8 mouse cellular contexts compared by ENCODE assay signal in genomic region chr1:100180050-100180449, GRCm38 (mm10).
DNase-seq lines count a peak whose midpoint lies in the region; ATAC-seq and TF ChIP-seq lines count a peak whose summit lies in the region.

No protein-coding gene starts in this region.

- no peak overlapping the region for H3K27ac ChIP-seq in kidney, embryonic 14.5 days (ENCODE audit: low read depth, low read length)
- no peak overlapping the region for H3K27ac ChIP-seq in ES-E14 (ENCODE audit: insufficient read depth, low read depth, low read length, poor library complexity, severe bottlenecking)
- no peak overlapping the region for H3K27ac ChIP-seq in liver, adult 2 months (replicated peaks; ENCODE audit: insufficient read depth, low read depth, low read length)
- no peak overlapping the region for H3K27ac ChIP-seq in neural tube, embryonic 15.5 days (replicated peaks)

- no peaks in the 10 kb centered on the region for H3K36me3 ChIP-seq in kidney, embryonic 14.5 days (ENCODE audit: control insufficient read depth, insufficient read depth, low read length)
- no peaks in the 10 kb centered on the region for H3K36me3 ChIP-seq in ES-E14 (ENCODE audit: control insufficient read depth, insufficient read depth, low read length, poor library complexity, severe bottlenecking)
- no peaks in the 10 kb centered on the region for H3K36me3 ChIP-seq in liver, adult 2 months (ENCODE audit: control insufficient read depth, insufficient read depth, low read length)
- no peaks in the 10 kb centered on the region for H3K36me3 ChIP-seq in neural tube, embryonic 15.5 days

- TF ChIP-seq POLR2A in liver, adult 2 months (IDR thresholded peaks at IDR 0.05; ENCODE audit: extremely low read depth, insufficient read depth, low read length), result no peak

- no peak overlapping the region for H3K4me3 ChIP-seq in kidney, embryonic 14.5 days (ENCODE audit: low read length)
- H3K4me3 ChIP-seq in ES-E14 (ENCODE audit: insufficient read depth in 1 of 2, low read depth in 1 of 2, low read length in 2 of 2, poor library complexity in 1 of 2, severe bottlenecking in 1 of 2), result no peak overlapping the region
- no peak overlapping the region for H3K4me3 ChIP-seq in liver, adult 2 months (ENCODE audit: insufficient read depth, low read depth, low read length)
- no peak overlapping the region for H3K4me3 ChIP-seq in neural tube, embryonic 15.5 days (replicated peaks)

- H3K9ac ChIP-seq in kidney, embryonic 14.5 days (ENCODE audit: low read depth, low read length), result no peak overlapping the region
- no peak overlapping the region for H3K9ac ChIP-seq in ES-E14 (ENCODE audit: insufficient read depth, low read depth, low read length, poor library complexity, severe bottlenecking)
- H3K9ac ChIP-seq in liver, adult 2 months (ENCODE audit: low read depth, low read length), result no peak overlapping the region
- no peak overlapping the region for H3K9ac ChIP-seq in neural tube, embryonic 15.5 days (replicated peaks)

- H3K27me3 ChIP-seq in kidney, embryonic 14.5 days (ENCODE audit: control insufficient read depth, insufficient read depth, low read length), result no peaks in the 10 kb centered on the region
- no peaks in the 10 kb centered on the region for H3K27me3 ChIP-seq in liver, adult 2 months (ENCODE audit: control insufficient read depth, insufficient read depth, low read length)
- H3K27me3 ChIP-seq in neural tube, embryonic 15.5 days (replicated peaks), result no peaks in the 10 kb centered on the region

- 92% methylated on average over 5 of the region's 5 CpGs for WGBS in kidney, embryonic 14.5 days
- 82% methylated on average over 5 of the region's 5 CpGs for WGBS in liver, adult 2 months
- WGBS in neural tube, embryonic 15.5 days, result 87% methylated on average over 5 of the region's 5 CpGs

- H3K4me1 ChIP-seq in kidney, embryonic 14.5 days (ENCODE audit: control insufficient read depth, insufficient read depth, low read length), result no peaks in the 10 kb centered on the region
- no peaks in the 10 kb centered on the region for H3K4me1 ChIP-seq in ES-E14 (ENCODE audit: control insufficient read depth in 2 of 2, insufficient read depth in 2 of 2, low read length in 2 of 2, poor library complexity in 1 of 2)
- no peaks in the 10 kb centered on the region for H3K4me1 ChIP-seq in liver, adult 2 months (ENCODE audit: control insufficient read depth, insufficient read depth, low read length)
- no peaks in the 10 kb centered on the region for H3K4me1 ChIP-seq in neural tube, embryonic 15.5 days

- no peak overlapping the region for H3K4me2 ChIP-seq in kidney, embryonic 14.5 days (replicated peaks; ENCODE audit: low read depth, low read length)
- H3K4me2 ChIP-seq in neural tube, embryonic 15.5 days, result no peak overlapping the region

- peak; percentile 100 for ATAC-seq in kidney, embryonic 14.5 days (ENCODE audit: low FRiP score, low TSS enrichment)
- ATAC-seq in neural tube, embryonic 15.5 days (ENCODE audit: low FRiP score), result peak; percentile 87

- H3K9me3 ChIP-seq in kidney, embryonic 14.5 days (ENCODE audit: control insufficient read depth, low read length), result no peaks in the 10 kb centered on the region
- no peaks in the 10 kb centered on the region for H3K9me3 ChIP-seq in ES-E14 (ENCODE audit: control insufficient read depth, insufficient read depth, low read depth, low read length)
- H3K9me3 ChIP-seq in neural tube, embryonic 15.5 days (replicated peaks), result no peaks in the 10 kb centered on the region

- H3K79me2 ChIP-seq in liver, adult 2 months (ENCODE audit: control insufficient read depth, insufficient read depth, low read length), result no peaks in the 10 kb centered on the region

- no peak for DNase-seq in kidney, adult 11 months
- peak; percentile 100 for DNase-seq in ES-E14 (ENCODE audit: low read depth, low spot score)
- DNase-seq in embryo, embryonic 11.5 days (ENCODE audit: low read depth, low spot score), result peak; percentile 100
- peak; percentile 31 for DNase-seq in heart, postnatal 4 days
- DNase-seq in liver, adult 2 months (ENCODE audit: extremely low read depth, low read depth, low spot score), result peak; percentile 89
- DNase-seq in urinary bladder, postnatal 36 days (ENCODE audit: low spot score in 2 of 2), result no peak

- TF ChIP-seq CTCF in liver, adult 2 months (IDR thresholded peaks at IDR 0.05; ENCODE audit: low read depth, low read length), result no peak

- in situ Hi-C loops in ES-E14 (cut with MboI; ENCODE audit: low sequenced_read_pairs in 2 of 2, unreplicated experiment in 2 of 2), result no loop called here

TF ChIP-seq in ES-E14, 5 proteins besides CTCF, POLR2A, EP300 and RAD21:
- TF ChIP-seq CHD2 (IDR thresholded peaks at IDR 0.05; ENCODE audit: low read depth, low read length), result no peak
- TF ChIP-seq ZNF384 (IDR thresholded peaks at IDR 0.05; ENCODE audit: low read depth, low read length), result no peak
- no peak for TF ChIP-seq ZC3H11A (IDR thresholded peaks at IDR 0.05; ENCODE audit: borderline replicate concordance, low read depth, low read length)
- no peak for TF ChIP-seq MAFK (IDR thresholded peaks at IDR 0.05; ENCODE audit: insufficient read depth, low read depth, low read length)
- no peak for TF ChIP-seq HCFC1 (IDR thresholded peaks at IDR 0.05; ENCODE audit: borderline replicate concordance, insufficient read depth, low read length)

Comparison
In these comparisons a context has a peak if more than half of its experiments do, and no peak if none do; other contexts are left out.
1. DNase-seq: peak in ES-E14 (single experiment), embryo, embryonic 11.5 days (single experiment), heart, postnatal 4 days (single experiment) and liver, adult 2 months (single experiment); none in kidney, adult 11 months (single experiment) and urinary bladder, postnatal 36 days (0 of 2).